Mouse (Mus musculus): ENCODE measurements at regions not wholly inside any gene's neighbourhood (a gene's known extent, or its start where the extent isn't known, plus 50 kb on each side); places are given as distances from the start of the nearest gene placed in this dataset.

GRCm38 (mm10) chr1:13851144-13851543 is 2242.0 kb downstream of the 4930444P10Rik start:
- TF ChIP-seq CTCF (IDR thresholded peaks at IDR 0.05; ENCODE audit: borderline replicate concordance, insufficient read depth, low read depth, low read length) (no peak), POLR2A (IDR thresholded peaks at IDR 0.05; ENCODE audit: borderline replicate concordance, insufficient read depth, low read length) (no peak)

Measured in cerebellum, adult 2 months (tissue).